Mouse (Mus musculus): Measurements from ENCODE around the gene Spata45. TPM values are rescaled to one million over a fixed set of nuclear protein-coding genes. Genes with fewer than 3 reads are reported as not detected.

Gene Spata45
- polyA plus RNA-seq, 1 experiment from 2014 or later, result not detected

DNA sequence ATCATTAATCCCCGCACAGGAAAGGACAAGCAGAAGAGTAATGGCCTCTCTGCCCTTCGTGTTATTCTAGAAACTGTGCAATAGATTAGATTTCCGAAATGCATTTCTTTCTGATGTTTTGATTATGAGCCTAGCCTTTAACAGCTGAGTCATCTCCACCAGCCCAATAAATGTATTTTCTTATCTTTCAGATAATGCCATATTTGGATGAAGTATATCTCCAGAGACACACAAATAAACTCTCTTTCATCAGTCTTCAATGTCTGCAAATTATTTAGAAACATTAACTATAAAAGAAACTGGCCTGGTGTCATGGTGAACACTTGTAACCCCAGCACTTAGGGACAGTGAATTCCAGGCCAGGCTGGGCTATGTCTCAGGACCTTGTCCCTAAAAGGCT is 6.2 kb downstream of the Spata45 start:
- no peak for ATAC-seq (replicated peaks; ENCODE audit: insufficient number of reproducible peaks, insufficient read depth, low FRiP score, low read depth)
- Histone ChIP-seq H3K9me3 (replicated peaks) (no peaks in the 10 kb centered on the region), H3K9ac (no peak overlapping the region), H3K36me3 (no peaks in the 10 kb centered on the region), H3K27ac (no peak overlapping the region), H3K27me3 (no peaks in the 10 kb centered on the region), H3K4me2 (no peak overlapping the region), H3K4me3 (no peak overlapping the region), H3K4me1 (replicated peaks) (no peaks in the 10 kb centered on the region)
- WGBS, result 45% methylated on average over 3 of the region's 3 CpGs

GRCm38 (mm10) chr1:191045264-191045663 is 8.8 kb downstream of the Spata45 start:
- ATAC-seq (replicated peaks; ENCODE audit: insufficient number of reproducible peaks, insufficient read depth, low FRiP score, low read depth), result no peak
- no peaks in the 10 kb centered on the region for H3K36me3 ChIP-seq

GRCm38 (mm10) chr1:191046231-191046824 is 9.9 kb downstream of the Spata45 start:
- H3K27ac ChIP-seq, result no peak overlapping the region
- H3K9me3 ChIP-seq (replicated peaks), result no peaks in the 10 kb centered on the region
- WGBS, result 64% methylated on average over 7 of the region's 7 CpGs
- H3K4me3 ChIP-seq, result no peak overlapping the region
- no peak for ATAC-seq (replicated peaks; ENCODE audit: insufficient number of reproducible peaks, insufficient read depth, low FRiP score, low read depth)
- H3K36me3 ChIP-seq, result no peaks in the 10 kb centered on the region
- no peak overlapping the region for H3K4me2 ChIP-seq
- H3K4me1 ChIP-seq (replicated peaks), result no peaks in the 10 kb centered on the region
- no peaks in the 10 kb centered on the region for H3K27me3 ChIP-seq
- no peak overlapping the region for H3K9ac ChIP-seq

More at GRCm38 (mm10) chr1:191045264-191045663, 8.8 kb downstream of the Spata45 start:
- Histone ChIP-seq H3K27me3 (no peaks in the 10 kb centered on the region), H3K9ac (no peak overlapping the region), H3K4me2 (no peak overlapping the region), H3K4me3 (no peak overlapping the region), H3K4me1 (replicated peaks) (no peaks in the 10 kb centered on the region), H3K9me3 (replicated peaks) (no peaks in the 10 kb centered on the region), H3K27ac (no peak overlapping the region)
- WGBS, result 95% methylated on average over 2 of the region's 2 CpGs

DNA sequence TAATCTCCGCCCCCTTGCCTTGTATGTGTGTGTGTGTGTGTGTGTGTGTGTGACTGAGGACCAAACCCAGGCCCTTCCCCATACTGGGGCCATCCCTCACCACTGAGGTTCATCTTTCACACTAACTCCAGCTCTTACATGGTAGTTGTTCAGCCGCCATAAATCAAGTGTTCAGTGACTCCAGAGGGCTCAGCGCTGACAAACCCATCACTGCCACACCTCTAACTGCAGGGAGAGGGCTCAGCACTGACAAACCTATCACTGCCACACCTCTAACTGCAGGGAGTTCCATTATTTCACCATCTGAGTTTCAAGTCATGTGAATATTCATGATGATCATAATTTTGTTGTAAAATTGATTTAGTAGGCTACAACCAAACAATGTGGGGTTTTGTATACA is 17.1 kb downstream of the Spata45 start:
- H3K4me1 ChIP-seq (replicated peaks), result no peaks in the 10 kb centered on the region
- H3K4me3 ChIP-seq, result no peak overlapping the region
- H3K9ac ChIP-seq, result no peak overlapping the region
- H3K27me3 ChIP-seq, result no peaks in the 10 kb centered on the region
- H3K27ac ChIP-seq, result no peak overlapping the region
- no peaks in the 10 kb centered on the region for H3K36me3 ChIP-seq
- WGBS, result 61% methylated on average over 3 of the region's 3 CpGs
- no peaks in the 10 kb centered on the region for H3K9me3 ChIP-seq (replicated peaks)
- no peak overlapping the region for H3K4me2 ChIP-seq
- ATAC-seq (replicated peaks; ENCODE audit: insufficient number of reproducible peaks, insufficient read depth, low FRiP score, low read depth), result no peak

GRCm38 (mm10) chr1:191054870-191055532 is 18.6 kb downstream of the Spata45 start:
- WGBS, result 63% methylated on average over 8 of the region's 8 CpGs

DNA sequence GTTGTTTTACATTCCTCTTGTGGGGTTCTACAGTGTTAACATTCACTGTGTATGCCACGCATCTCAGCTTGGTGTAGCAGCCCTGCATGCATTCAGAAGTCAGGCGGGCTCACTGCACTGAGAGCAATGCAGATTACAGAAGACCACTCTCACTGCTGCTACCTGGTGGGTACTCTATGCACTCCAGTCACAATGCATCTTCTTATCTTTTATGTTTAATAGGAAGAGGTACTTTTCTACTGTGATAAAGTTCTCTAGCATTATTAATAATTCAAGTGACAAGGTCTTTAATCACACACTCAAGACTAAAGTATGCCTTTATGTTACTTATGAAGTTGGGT is 19.1 kb downstream of the Spata45 start:
- H3K27ac ChIP-seq, result no peak overlapping the region
- H3K4me1 ChIP-seq (replicated peaks), result no peaks in the 10 kb centered on the region
- no peak overlapping the region for H3K9ac ChIP-seq
- H3K9me3 ChIP-seq (replicated peaks), result no peaks in the 10 kb centered on the region
- H3K36me3 ChIP-seq, result no peaks in the 10 kb centered on the region
- WGBS, result 45% methylated on average over 2 of the region's 2 CpGs
- no peaks in the 10 kb centered on the region for H3K27me3 ChIP-seq
- H3K4me2 ChIP-seq, result no peak overlapping the region
- ATAC-seq (replicated peaks; ENCODE audit: insufficient number of reproducible peaks, insufficient read depth, low FRiP score, low read depth), result no peak
- no peak overlapping the region for H3K4me3 ChIP-seq

More at GRCm38 (mm10) chr1:191054870-191055532, 18.6 kb downstream of the Spata45 start:
- no peak overlapping the region for H3K4me2 ChIP-seq
- no peaks in the 10 kb centered on the region for H3K27me3 ChIP-seq
- no peak overlapping the region for H3K27ac ChIP-seq
- H3K9ac ChIP-seq, result no peak overlapping the region
- no peaks in the 10 kb centered on the region for H3K9me3 ChIP-seq (replicated peaks)
- ATAC-seq (replicated peaks; ENCODE audit: insufficient number of reproducible peaks, insufficient read depth, low FRiP score, low read depth), result no peak
- no peak overlapping the region for H3K4me3 ChIP-seq
- H3K4me1 ChIP-seq (replicated peaks), result no peaks in the 10 kb centered on the region
- H3K36me3 ChIP-seq, result no peaks in the 10 kb centered on the region

- no peak for ATAC-seq (replicated peaks; ENCODE audit: insufficient number of reproducible peaks, insufficient read depth, low FRiP score, low read depth)
- 55% methylated on average over 3 of the region's 3 CpGs for WGBS
- H3K36me3 ChIP-seq, result no peaks in the 10 kb centered on the region
- H3K4me1 ChIP-seq (replicated peaks), result peaks cover 9% of the 10 kb centered on the region
- H3K27me3 ChIP-seq, result no peaks in the 10 kb centered on the region
- no peak overlapping the region for H3K27ac ChIP-seq
- no peak overlapping the region for H3K4me3 ChIP-seq
- no peak overlapping the region for H3K9ac ChIP-seq
- no peaks in the 10 kb centered on the region for H3K9me3 ChIP-seq (replicated peaks)
- no peak overlapping the region for H3K4me2 ChIP-seq
Observed at GRCm38 (mm10) chr1:191057461-191057860, 21.0 kb downstream of the Spata45 start.

DNA sequence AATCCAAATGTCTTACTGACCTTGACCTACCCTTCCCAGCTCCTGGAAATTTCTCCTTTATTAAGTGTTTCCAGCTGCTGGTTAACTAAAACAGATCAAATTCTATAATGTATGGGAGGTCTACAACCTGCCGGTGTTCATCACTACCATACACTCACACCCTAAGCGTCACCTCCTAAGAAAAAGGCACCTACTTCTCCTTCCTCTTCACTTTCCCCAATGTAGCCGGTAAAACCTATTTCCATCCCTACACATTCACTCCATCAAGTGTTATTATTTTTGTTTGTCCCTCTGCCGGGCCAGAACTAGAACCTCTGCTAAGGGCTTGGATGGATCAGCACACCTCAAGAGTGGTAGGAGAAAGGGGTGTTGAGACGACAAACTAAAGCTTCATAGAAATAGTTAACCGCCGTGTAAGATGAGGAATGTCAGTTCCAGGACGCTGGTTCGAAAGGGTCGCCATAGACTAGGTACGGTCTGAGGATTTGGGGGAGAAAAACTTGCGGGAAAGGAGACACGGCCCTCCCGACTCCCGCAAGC is 25.9 kb downstream of the Spata45 start:
- Histone ChIP-seq H3K4me3 (peak overlapping the region; percentile 79), H3K27ac (peak overlapping the region; percentile 71)

DNA sequence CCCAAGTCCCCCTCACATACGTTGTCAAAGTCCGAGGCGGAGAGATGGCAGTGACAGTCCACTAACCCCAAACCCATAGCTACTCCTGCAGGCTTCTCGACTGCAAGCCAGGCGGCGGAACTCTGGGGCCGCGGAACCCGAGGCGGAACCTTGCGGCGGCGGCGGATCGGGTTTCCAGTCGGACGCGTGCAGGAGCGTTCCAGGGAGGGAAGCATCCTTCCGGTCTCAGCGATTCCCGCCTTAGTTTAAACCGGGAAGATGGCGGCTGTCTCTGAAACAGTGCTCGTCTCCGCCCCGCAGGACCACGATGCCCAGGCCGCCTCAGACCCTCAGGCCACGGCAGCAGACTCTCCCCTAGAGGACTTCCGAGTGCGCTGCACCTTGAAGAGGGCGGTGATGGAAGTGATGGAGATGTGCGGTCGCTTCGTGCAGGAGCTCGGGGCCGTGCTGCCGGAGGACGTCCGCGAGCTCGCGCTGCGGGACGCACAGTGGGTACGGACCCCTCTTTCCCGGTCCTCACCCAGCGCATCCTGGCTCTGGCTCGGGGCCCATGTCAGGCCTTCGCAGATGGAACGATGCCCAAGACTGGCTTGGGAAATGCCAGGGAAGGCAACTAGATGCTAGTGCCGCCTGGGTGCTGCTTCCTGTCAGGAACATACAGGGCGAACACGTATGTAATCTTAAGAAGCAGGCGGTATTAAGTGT is 26.5 kb downstream of the Spata45 start, which contains the start of the genes Tatdn3 and Nsl1:
TSS of gene Tatdn3 (minus strand) at position 152 of the 705 bp plus-strand sequence.
TSS of gene Nsl1 (plus strand) at position 232 of the 705 bp plus-strand sequence.
- Histone ChIP-seq H3K27me3 (no peaks in the 10 kb centered on the region), H3K4me3 (peak within 1 kb of the TSS; percentile 79), H3K4me1 (replicated peaks) (peaks cover 23% of the 10 kb centered on the region), H3K9me3 (replicated peaks) (no peaks in the 10 kb centered on the region), H3K4me2 (peak within 1 kb of the TSS; percentile 90), H3K27ac (peak within 1 kb of the TSS; percentile 71), H3K9ac (peak within 1 kb of the TSS; percentile 70), H3K36me3 (peaks cover 6% of the 10 kb centered on the region; the same call in 1 of the 2 replicates)
- ATAC-seq (replicated peaks; ENCODE audit: insufficient number of reproducible peaks, insufficient read depth, low FRiP score, low read depth), result peak; percentile 89
- WGBS, result under 1% methylated on average over 56 of the region's 56 CpGs

More for the DNA sequence above, 25.9 kb downstream of the Spata45 start:
- peaks cover 6% of the 10 kb centered on the region; the same call in 1 of the 2 replicates for H3K36me3 ChIP-seq
- peak overlapping the region; percentile 70 for H3K9ac ChIP-seq
- peak overlapping the region; percentile 90 for H3K4me2 ChIP-seq
- no peaks in the 10 kb centered on the region for H3K27me3 ChIP-seq
- no peak for ATAC-seq (replicated peaks; ENCODE audit: insufficient number of reproducible peaks, insufficient read depth, low FRiP score, low read depth)
- 4% methylated on average over 15 of the region's 15 CpGs for WGBS
- H3K4me1 ChIP-seq (replicated peaks), result peaks cover 23% of the 10 kb centered on the region
- no peaks in the 10 kb centered on the region for H3K9me3 ChIP-seq (replicated peaks)

- 55% methylated on average over 9 of the region's 9 CpGs for WGBS
- peak overlapping the region; percentile 90 for H3K4me2 ChIP-seq
Observed at GRCm38 (mm10) chr1:191063700-191064099, 27.3 kb downstream of the Spata45 start.

DNA sequence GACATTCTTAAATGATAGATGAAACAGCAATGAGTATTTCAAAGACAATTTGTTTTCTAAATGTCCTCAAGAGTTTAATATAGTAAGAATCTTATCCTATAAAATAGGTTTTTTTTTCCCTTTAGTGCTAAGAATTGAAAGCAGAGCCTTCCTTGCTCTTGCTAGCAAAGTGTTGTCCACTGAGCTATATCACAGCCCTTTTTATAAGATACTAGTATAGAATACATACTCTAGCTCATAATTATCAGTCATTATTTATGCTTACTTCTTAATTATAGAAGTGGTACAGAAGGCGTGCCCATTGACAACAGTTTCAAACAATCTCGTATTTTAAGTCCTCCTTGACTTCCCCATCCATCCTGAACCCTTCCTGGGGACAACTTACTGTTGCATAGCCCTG is 28.1 kb downstream of the Spata45 start:
- no peak for ATAC-seq (replicated peaks; ENCODE audit: insufficient number of reproducible peaks, insufficient read depth, low FRiP score, low read depth)
- peaks cover 15% of the 10 kb centered on the region; the same call in 1 of the 2 replicates for H3K36me3 ChIP-seq
- no peak overlapping the region for H3K4me2 ChIP-seq
- no peaks in the 10 kb centered on the region for H3K27me3 ChIP-seq
- H3K4me1 ChIP-seq (replicated peaks), result peaks cover 23% of the 10 kb centered on the region
- H3K4me3 ChIP-seq, result no peak overlapping the region
- 84% methylated on average over 2 of the region's 2 CpGs for WGBS
- no peak overlapping the region for H3K27ac ChIP-seq
- H3K9me3 ChIP-seq (replicated peaks), result no peaks in the 10 kb centered on the region
- H3K9ac ChIP-seq, result no peak overlapping the region

More at GRCm38 (mm10) chr1:191063700-191064099, 27.3 kb downstream of the Spata45 start:
- Histone ChIP-seq H3K27me3 (no peaks in the 10 kb centered on the region), H3K9me3 (replicated peaks) (no peaks in the 10 kb centered on the region), H3K4me1 (replicated peaks) (peaks cover 23% of the 10 kb centered on the region), H3K4me3 (peak overlapping the region; percentile 79), H3K27ac (no peak overlapping the region), H3K36me3 (peaks cover 8% of the 10 kb centered on the region; the same call in 1 of the 2 replicates), H3K9ac (peak overlapping the region; percentile 67; the same call in 1 of the 2 replicates)
- no peak for ATAC-seq (replicated peaks; ENCODE audit: insufficient number of reproducible peaks, insufficient read depth, low FRiP score, low read depth)
